Mouse (Mus musculus) cortical plate, adult 2 months (tissue): Measurements from ENCODE around the gene Gm21988. TPM values are rescaled to one million over a fixed set of nuclear protein-coding genes. Genes with fewer than 3 reads are reported as not detected.

Experiments used
- H3K27ac ChIP-seq: fragments of 200-500 bp; 2 replicates; pipeline ENCODE4 v1.5.1; 2012; ENCODE audit warnings: low read length, control low read depth, inconsistent platforms; ENCODE audit not compliant: insufficient read depth
- H3K4me1 ChIP-seq: fragments of 200-500 bp; 2 replicates; pipeline ENCODE4 v1.6.1; 2011; ENCODE audit warnings: low read length; ENCODE audit not compliant: control insufficient read depth, insufficient read depth
- H3K4me3 ChIP-seq: fragments of 200-500 bp; 2 replicates; pipeline ENCODE4 v1.5.1; 2011; ENCODE audit warnings: mild to moderate bottlenecking, low read length, control low read depth; ENCODE audit not compliant: insufficient read depth
- CTCF ChIP-seq: fragments of 200-500 bp; IDR thresholded peaks from 2 replicates; pipeline ENCODE4 v1.5.1; 2011; ENCODE audit warnings: mild to moderate bottlenecking, control low read depth, low read length; ENCODE audit not compliant: insufficient read depth; ENCODE audit errors: extremely low read depth
- POLR2A ChIP-seq: fragments of 200-500 bp; IDR thresholded peaks from 2 replicates; pipeline ENCODE4 v1.6.1; 2011; ENCODE audit warnings: mild to moderate bottlenecking, low read length, control low read depth; ENCODE audit not compliant: insufficient read depth; ENCODE audit errors: extremely low read depth
- polyA plus RNA-seq: library from polyadenylated mRNA; depleted of rRNA; stranded (reverse); fragments of >200 nt; gene quantifications from 2 replicates; pipeline ENCODE4 v1.2.3, GENCODE M21; 2012

The Gm21988 gene
- polyA plus RNA-seq, 1 experiment: 10.0 TPM

DNA sequence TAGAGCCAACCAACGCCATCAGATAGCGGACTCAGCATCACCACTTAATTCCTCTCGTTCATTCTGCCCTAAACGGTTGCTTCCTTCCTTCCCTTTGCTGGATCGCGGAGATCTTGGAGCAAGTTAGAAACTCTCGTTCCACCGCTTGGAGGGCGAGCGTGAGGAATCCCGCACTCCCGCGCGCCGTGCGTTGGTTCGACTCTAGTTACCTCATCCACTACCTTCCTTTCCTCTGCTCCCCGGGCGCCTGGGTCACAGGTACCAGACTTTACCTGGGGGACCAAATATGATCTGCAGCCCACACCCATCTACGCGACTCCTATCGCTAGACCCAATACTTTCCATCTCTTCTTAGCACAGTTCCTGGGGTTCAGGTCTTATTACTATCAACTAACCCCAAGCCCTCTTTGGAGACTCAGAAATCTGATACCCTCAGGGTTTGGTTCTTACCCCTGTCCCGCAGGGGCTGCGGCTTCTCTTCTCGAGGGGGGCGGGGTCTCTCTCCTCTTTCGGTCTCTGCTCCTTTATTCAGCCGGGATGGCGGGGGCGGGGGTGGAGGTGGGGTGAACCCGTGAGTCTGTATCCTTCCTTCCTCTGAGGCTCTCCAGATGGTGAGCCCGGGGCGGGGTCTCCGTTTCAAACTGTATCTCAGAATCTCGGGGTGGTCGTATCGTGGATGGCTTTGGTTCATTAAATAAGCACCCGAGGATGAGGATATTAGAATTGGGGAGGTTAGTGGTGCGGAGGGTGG lies 10.2 kb downstream of the Gm21988 start, which contains the start of gene Bcl6b:
Bcl6b (minus strand) TSS at position 539 of the 751 bp plus-strand sequence.
- TF ChIP-seq CTCF (no peak), POLR2A (no peak)
- peaks cover 7% of the 10 kb centered on the region for H3K4me1 ChIP-seq
- H3K27ac ChIP-seq: peak within 1 kb of the TSS; percentile 47; the same call in 1 of the 2 replicates
- peak within 1 kb of the TSS; percentile 15 for H3K4me3 ChIP-seq

DNA sequence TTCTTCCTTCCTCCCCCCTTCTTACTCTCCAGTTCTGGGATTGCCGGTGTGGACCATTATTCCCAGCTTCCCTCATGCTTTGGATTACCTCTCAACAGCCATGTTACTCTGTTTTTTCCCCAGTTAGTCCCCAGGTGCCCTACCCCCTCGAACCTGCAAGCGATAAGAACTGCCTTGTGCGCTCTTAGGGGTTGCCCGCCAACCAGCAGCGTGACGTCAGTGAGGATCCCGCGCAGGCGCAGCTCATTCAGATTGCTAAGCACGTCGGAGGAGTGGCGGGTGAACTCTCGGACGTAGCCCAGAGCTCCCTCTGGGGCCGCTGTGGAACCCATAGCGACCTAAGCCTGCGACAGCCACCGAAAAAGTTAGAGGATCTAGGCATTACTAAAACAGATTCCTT lies 10.8 kb downstream of the Gm21988 start:
- Histone ChIP-seq H3K27ac (no peak overlapping the region), H3K4me3 (peak overlapping the region; percentile 15), H3K4me1 (peaks cover 7% of the 10 kb centered on the region)
- TF ChIP-seq CTCF (no peak), POLR2A (0 out of 2 replicates have a peak, but pooled peaks have one; percentile 25)

- TF ChIP-seq CTCF (no peak), POLR2A (no peak)
- Histone ChIP-seq H3K4me3 (no peak overlapping the region), H3K4me1 (peaks cover 7% of the 10 kb centered on the region), H3K27ac (no peak overlapping the region)
Measured at GRCm38 (mm10) chr11:70227661-70228245, 11.9 kb downstream of the Gm21988 start.

GRCm38 (mm10) chr11:70227126-70227525 lies 12.5 kb downstream of the Gm21988 start:
- Histone ChIP-seq H3K4me3 (no peak overlapping the region; the same call in 1 of the 2 replicates), H3K4me1 (peaks cover 7% of the 10 kb centered on the region), H3K27ac (no peak overlapping the region)

DNA sequence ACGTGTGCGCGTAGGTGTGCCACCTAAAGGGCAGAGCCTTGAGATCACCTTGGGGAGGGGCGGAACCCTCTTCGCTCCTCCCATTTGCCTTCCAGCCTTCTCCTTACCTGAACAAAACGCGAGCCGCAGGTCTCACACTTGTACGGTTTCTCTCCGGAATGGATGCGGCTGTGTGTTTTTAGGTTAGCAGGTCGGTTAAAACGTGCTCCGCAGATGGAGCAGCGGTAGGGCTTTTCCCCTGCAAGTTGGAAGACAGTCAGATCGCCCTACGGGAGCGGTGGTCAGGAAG lies 13.1 kb downstream of the Gm21988 start:
- TF ChIP-seq CTCF (no peak), POLR2A (no peak)
- Histone ChIP-seq H3K27ac (no peak overlapping the region), H3K4me3 (peak overlapping the region; percentile 15), H3K4me1 (peaks cover 7% of the 10 kb centered on the region)

More at GRCm38 (mm10) chr11:70227126-70227525, 12.5 kb downstream of the Gm21988 start:
- TF ChIP-seq POLR2A (no peak), CTCF (no peak)

DNA sequence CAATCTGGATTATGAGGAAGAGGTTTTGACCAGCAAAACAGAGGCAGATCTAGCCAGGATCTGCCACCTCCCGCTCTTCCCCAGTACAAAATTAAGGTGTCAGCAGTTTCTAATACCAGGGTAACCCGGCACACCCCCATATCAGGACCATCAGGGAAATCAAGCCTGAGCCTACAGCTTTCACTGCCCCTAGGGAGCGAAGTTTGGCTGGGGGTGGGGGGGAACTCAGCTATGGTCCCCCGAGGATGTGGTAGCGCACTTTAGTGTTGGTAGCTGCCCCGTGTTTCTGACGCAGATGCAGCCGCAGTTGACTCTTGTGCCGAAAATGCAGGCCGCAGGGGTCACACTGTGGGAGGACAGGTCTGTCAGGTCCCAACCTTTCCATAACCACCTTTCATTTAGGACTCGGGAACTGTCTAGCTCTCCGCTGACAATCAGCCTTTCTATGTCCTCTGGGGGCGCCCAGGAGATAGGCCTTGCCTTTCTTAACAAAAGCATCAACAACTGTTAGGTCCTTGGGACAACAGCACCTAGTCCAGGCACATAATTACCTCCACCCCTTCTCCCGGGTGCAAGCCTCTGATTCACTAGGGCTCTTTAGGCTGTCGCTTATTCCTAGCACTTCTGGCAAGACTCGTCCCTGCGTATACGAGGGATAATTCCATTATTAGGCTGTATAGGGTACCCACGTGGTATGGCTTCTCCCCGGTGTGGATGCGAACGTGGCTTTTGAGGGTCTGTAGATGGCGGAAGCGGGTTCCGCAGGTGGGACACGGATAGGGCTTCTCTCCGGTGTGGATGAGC lies 13.6 kb downstream of the Gm21988 start:
- no peak overlapping the region for H3K27ac ChIP-seq
- TF ChIP-seq CTCF: no peak
- TF ChIP-seq POLR2A: no peak
- H3K4me3 ChIP-seq: peak overlapping the region; percentile 15; the same call in 1 of the 2 replicates
- H3K4me1 ChIP-seq: peaks cover 7% of the 10 kb centered on the region

GRCm38 (mm10) chr11:70223724-70224123 lies 15.9 kb downstream of the Gm21988 start:
- TF ChIP-seq POLR2A: no peak
- TF ChIP-seq CTCF: no peak
- no peak overlapping the region for H3K27ac ChIP-seq
- no peak overlapping the region for H3K4me3 ChIP-seq
- peaks cover 7% of the 10 kb centered on the region for H3K4me1 ChIP-seq

GRCm38 (mm10) chr11:70221603-70222500 lies 17.8 kb downstream of the Gm21988 start:
- TF ChIP-seq CTCF: no peak
- TF ChIP-seq POLR2A: no peak
- Histone ChIP-seq H3K4me3 (peak overlapping the region; percentile 52), H3K27ac (peak overlapping the region; percentile 49), H3K4me1 (peaks cover 7% of the 10 kb centered on the region)
